Mouse (Mus musculus): ENCODE measurements at regions not wholly inside any gene's neighbourhood (a gene's known extent, or its start where the extent isn't known, plus 50 kb on each side); places are given as distances from the start of the nearest gene placed in this dataset.

DNA sequence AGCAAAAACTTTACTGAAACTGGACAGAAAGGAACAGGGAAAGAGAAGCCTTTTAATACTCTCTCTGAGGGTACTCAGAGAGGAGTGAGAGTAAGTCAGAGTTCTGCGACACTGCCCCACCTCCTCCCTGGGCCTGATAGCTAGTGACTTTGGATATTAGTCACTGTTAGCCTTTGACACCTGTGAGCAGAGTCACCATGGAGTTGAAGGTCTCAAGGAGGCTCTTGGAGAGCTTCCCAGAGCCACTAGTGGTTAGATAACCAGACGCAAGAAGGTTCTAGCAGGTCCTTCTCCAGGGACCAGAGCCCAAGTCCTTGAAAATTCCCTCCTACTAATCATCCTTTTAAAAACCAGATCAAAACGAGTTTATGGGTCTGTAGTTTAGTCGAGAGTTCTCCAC lies 94.3 kb downstream of the Brms1l start:
- Histone ChIP-seq H3K9ac (ENCODE audit: low read depth, low read length) (no peak overlapping the region), H3K4me2 (ENCODE audit: low read length) (no peak overlapping the region), H3K9me3 (replicated peaks; ENCODE audit: control insufficient read depth, low read length, poor library complexity, severe bottlenecking) (no peaks in the 10 kb centered on the region), H3K36me3 (ENCODE audit: control insufficient read depth, insufficient read depth, low read length) (no peaks in the 10 kb centered on the region), H3K27ac (ENCODE audit: low read length) (no peak overlapping the region), H3K4me3 (ENCODE audit: low read depth, low read length) (no peak overlapping the region), H3K4me1 (ENCODE audit: control insufficient read depth, insufficient read depth, low read length) (peaks cover 8% of the 10 kb centered on the region; the same call in 1 of the 2 replicates), H3K27me3 (ENCODE audit: control insufficient read depth, insufficient read depth, low read depth, low read length) (peaks cover 16% of the 10 kb centered on the region)
- 73% methylated on average over 4 of the region's 4 CpGs for WGBS
- ATAC-seq: no peak

GRCm38 (mm10) chr12:55926974-55927321 lies 90.8 kb downstream of the Brms1l start:
- Histone ChIP-seq H3K36me3 (ENCODE audit: control insufficient read depth, insufficient read depth, low read length) (no peaks in the 10 kb centered on the region), H3K4me3 (ENCODE audit: low read depth, low read length) (no peak overlapping the region), H3K27me3 (ENCODE audit: control insufficient read depth, insufficient read depth, low read depth, low read length) (peaks cover 8% of the 10 kb centered on the region; the same call in 1 of the 2 replicates), H3K4me1 (ENCODE audit: control insufficient read depth, insufficient read depth, low read length) (peaks cover 8% of the 10 kb centered on the region; the same call in 1 of the 2 replicates), H3K9ac (ENCODE audit: low read depth, low read length) (no peak overlapping the region), H3K9me3 (replicated peaks; ENCODE audit: control insufficient read depth, low read length, poor library complexity, severe bottlenecking) (no peaks in the 10 kb centered on the region), H3K27ac (ENCODE audit: low read length) (no peak overlapping the region), H3K4me2 (ENCODE audit: low read length) (no peak overlapping the region)
- no peak for ATAC-seq
- 53% methylated on average over 1 of the region's 1 CpGs for WGBS

DNA sequence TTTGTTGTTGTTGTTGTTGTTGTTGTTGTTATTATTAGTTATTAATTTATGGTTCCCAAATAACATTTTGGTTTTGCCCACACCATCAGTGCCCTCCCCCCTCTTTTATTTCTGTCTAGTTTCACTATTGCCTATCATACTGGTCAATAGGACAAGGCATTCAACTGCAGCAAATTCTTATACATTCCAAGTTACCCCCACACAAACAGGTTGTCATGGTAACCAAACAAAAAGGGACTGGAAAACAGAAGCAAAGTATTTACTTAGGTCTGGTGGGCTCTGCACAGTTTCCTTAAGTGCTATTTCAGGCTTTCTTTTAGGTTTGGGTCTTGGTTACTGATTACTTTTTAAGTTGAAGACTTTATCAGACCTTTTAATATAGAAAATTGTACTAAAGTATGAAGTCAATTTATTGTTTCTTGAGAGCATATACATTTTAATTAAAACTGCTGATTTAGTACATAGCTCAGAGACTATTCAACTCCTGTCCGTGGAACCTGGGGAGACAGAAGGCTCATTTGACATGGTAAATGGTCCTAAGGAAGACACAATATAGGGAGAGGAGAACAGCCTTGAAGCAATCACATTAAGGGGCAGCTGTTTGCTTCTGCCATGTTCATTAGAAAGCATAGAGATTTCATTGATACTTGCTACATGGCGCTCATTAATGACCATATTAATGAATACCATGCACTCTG lies 90.3 kb downstream of the Brms1l start:
- no peak overlapping the region for H3K4me3 ChIP-seq (ENCODE audit: low read depth, low read length)
- peaks cover 8% of the 10 kb centered on the region; the same call in 1 of the 2 replicates for H3K27me3 ChIP-seq (ENCODE audit: control insufficient read depth, insufficient read depth, low read depth, low read length)
- ATAC-seq: 0 out of 2 replicates have a peak, but pooled peaks have one; percentile 45
- H3K9ac ChIP-seq (ENCODE audit: low read depth, low read length): no peak overlapping the region
- WGBS: 41% methylated on average over 2 of the region's 2 CpGs
- H3K4me1 ChIP-seq (ENCODE audit: control insufficient read depth, insufficient read depth, low read length): peaks cover 8% of the 10 kb centered on the region; the same call in 1 of the 2 replicates
- H3K4me2 ChIP-seq (ENCODE audit: low read length): no peak overlapping the region
- H3K36me3 ChIP-seq (ENCODE audit: control insufficient read depth, insufficient read depth, low read length): no peaks in the 10 kb centered on the region
- no peak overlapping the region for H3K27ac ChIP-seq (ENCODE audit: low read length)
- no peaks in the 10 kb centered on the region for H3K9me3 ChIP-seq (replicated peaks; ENCODE audit: control insufficient read depth, low read length, poor library complexity, severe bottlenecking)
